Mouse (Mus musculus): ENCODE results near the gene Rnf11. TPM values are rescaled to one million over a fixed set of nuclear protein-coding genes. Genes with fewer than 3 reads are reported as not detected.

Gene Rnf11
- total RNA-seq (2021): 184 and 194 TPM in 2 replicates
- long read RNA-seq, full-length matches to known transcripts: 317 of 327 reads
- long read RNA-seq, partial matches to known transcripts: 1 of 327 reads
- long read RNA-seq, other reads (novel, unspliced or antisense): 9 of 327 reads

DNA sequence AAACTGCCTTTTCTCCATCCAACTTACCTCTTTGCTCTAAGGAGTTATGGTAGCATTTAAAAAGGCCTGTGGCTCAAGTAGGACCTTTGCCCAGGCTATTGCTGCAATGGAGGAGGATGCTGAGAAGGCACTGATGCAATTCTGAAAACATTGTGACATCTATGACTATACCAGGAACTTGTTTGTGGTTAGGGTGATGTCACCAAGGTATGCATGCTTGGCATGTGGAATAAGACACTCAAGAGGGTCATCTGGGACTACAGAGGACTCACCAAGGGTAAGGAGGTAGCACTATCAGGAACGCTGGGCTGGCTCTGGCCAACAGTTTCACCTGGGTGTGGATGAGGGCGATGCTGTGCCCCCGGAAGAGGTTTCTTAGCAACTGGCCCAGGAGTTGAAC, at the start of gene Rnf11:
Rnf11 (minus strand) TSS at position 108 of the 400 bp plus-strand sequence.
- no peak for DNase-seq

DNA sequence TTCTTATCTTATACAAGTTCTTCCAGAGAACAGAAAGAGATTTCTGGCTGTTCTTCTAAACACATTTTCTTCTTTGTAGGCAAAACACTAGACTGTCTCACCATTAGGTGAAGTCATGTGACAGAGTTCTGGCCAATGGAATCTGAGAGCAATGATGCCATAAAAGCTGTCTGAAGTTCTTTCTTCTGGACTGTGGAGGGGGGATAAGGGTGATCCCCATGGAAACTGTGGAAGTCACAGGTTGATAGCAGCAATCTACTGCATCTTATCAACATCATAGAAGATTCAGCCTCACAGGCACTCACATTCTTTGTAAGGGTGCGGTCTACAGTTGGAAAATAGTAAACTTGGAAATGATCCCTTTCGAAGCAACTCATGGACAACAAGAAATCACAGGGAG, 46.6 kb upstream of the Rnf11 start, which contains the start of gene 4930522H14Rik:
4930522H14Rik (minus strand) TSS at position 187 of the 400 bp plus-strand sequence.
- DNase-seq: no peak

DNA sequence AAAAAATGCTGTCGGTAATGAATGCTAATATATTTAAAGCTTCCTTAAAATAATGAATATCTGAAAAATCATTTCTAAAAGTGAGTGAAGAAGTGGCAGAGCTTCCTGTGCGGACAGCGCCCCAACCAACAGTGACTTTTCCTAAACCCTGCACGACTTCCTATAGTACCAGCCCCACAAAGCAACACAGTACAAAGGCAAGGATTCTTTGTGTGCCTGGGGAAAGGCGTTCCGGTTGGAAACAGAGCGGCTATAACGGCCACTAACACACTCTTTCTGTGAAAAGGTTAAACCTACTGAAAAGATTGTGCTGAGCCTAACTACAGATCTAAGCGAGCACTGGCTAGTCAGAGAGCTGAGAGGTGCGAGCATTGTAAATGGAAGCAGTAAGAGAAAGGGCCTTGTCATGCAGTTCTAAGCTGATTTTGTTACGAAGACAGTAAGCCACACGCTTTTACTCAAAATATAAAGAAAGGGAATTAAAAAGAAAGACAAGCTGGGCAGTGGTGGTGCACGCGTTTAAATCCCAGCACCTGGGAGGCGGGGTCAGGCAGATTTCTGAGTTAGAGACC, 45.8 kb upstream of the Rnf11 start:
- DNase-seq: no peak

DNA sequence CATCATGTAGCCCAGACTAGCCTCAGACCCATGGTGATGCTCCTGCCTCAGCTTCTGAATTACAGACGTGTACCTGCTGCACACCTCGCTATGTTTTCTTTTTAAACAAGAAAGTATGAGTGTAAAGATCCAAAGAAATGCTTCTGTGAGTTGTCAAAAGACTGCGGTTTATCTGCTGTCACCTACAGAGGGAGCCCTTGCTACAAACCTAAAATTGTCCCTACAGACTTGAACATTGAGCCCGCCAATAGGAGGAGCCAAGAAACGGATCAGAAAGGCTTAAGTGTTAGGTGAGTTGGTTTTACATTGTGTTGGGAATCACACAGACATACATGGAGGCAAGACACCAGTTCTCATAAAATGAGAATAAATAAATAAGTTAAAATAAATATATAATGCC, 20.4 kb upstream of the Rnf11 start:
- DNase-seq: no peak

DNA sequence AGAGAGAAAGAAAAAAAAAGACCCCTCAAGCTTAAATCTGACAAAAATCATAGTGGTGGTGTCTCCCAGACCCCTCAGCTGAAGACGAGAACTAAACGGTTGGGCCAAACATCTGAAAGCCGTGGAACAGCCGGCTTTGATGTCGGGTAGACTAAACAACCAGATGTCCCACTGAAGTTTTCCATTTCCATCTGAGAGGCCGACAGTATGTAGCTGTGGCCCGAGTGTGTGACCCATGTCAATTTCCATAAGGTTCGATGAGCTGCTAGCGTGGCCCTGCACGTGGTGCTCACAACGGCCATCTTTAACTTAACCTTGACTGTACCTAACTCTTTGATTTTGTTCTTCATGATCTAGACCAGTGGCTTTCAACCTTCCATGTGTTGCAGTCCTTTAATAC, 13.9 kb upstream of the Rnf11 start:
- DNase-seq: no peak

DNA sequence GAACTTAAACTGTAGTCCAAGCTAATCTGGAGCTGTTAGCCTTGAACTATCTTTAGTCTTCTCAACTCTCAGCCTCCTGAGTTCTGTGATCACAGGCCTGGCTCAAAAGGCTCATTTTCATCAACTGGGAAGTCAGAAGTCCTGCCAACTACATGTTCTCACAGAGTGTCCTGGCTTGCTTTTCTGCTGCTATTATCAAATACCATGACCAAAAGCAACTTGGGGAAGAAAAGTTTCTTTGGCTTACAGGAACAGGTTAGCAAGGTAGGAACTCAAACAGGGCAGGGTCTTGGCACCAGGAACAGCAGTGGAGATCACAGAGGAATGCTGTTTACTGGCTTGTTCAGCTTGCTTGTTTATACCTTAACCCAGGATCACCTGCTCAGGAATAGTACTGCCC, 9.1 kb upstream of the Rnf11 start:
- no peak for DNase-seq

DNA sequence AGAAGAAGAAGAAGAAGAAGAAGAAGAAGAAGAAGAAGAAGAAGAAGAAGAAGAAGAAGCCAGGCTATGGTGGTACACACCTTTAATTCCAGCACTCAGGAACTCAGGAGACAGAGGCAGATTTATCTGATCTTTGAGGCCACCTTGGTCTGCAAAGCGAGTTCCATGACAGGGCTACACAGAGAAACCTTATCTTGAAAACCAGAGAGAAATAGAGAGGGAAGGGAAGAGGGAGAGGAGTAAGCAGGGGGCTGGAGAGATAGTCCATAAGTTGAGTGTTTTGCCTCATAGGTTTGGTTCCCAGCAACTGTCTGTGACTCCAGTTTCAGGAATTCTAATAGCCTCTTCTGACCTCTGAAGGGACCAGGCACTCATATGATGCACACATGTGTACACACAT, 4.3 kb upstream of the Rnf11 start:
- no peak for DNase-seq

DNA sequence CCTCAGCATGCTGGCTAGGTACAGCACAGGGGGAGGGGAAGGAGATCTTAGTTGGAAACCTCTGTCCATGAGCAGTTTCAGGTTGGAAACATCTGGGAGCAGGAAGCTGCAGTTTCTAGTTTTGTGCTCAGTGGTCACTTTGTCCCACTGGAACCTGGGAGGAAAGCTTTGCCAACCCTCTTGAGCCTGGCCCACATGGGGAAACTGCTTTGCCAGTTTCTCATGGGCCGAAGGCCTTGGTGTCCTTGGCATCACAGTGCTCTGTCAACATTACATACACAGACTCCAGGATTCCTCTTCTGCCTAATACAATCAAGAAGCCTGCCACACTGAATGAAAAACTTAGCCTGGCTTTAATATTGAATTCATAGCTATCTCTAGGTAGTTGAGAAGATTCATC, 1.8 kb downstream of the Rnf11 start:
- peak; percentile 30 for DNase-seq

DNA sequence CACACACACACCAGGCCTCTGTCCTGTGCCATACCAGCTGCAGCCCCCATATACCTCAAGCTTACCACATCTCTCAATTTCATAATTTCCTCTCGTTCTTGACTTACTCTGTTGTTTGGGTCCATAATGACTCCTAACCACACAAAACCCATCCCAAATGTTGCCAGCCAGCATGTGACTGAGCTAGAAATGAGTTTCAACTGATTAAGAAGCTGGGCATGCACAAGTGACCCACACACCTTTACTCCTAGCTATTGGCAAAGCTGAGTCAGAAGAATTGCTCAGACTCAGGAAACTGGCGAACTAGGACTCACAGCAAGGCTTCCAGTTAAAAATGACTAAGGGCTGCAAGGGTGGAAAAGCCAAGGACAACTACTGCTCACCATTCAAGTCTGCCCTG, 3.1 kb downstream of the Rnf11 start:
- DNase-seq: peak; percentile 6

DNA sequence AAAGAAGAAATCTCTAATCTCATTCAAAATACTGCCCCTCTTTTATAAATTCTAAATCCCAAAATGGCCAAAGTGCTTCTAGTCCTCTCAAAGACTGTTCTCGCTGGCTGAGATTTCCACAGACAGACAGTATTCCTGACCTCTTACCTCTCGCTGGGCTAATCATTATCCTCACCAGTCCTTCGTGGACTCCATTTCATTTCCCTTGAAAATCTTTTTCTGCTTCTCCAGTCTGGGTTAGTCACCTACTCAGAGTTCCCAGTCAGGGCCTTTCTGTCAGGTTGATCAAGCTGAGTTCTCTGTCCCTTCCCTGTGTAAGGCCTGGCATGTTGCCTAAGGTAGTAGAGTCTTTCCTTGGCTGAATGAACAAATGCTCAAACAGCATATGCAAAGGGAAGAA, 7.1 kb downstream of the Rnf11 start:
- DNase-seq: no peak

DNA sequence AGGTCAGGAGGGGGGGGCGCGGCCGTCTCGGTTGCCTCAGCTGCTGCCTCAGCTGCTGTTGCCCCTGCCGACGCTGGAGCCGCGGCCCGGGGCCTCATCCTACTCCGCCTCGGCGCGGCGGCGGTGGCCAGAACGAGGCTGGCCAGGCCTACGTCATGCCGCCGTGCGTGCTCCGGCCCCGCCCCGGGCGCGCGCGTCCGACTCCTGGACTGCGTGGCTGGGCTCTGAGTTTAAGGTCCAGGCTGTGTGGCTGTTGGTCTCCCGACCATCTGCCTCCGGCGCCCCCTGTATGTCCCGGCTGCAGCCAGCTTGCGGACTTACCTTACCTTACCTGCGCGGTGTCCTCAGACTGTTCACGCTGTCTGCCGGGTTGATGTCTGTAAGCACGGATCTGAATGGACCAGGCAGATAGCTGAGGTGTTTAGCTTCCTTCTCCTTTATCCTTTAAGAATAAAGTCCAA, 7.9 kb downstream of the Rnf11 start:
- DNase-seq: peak; percentile 93

DNA sequence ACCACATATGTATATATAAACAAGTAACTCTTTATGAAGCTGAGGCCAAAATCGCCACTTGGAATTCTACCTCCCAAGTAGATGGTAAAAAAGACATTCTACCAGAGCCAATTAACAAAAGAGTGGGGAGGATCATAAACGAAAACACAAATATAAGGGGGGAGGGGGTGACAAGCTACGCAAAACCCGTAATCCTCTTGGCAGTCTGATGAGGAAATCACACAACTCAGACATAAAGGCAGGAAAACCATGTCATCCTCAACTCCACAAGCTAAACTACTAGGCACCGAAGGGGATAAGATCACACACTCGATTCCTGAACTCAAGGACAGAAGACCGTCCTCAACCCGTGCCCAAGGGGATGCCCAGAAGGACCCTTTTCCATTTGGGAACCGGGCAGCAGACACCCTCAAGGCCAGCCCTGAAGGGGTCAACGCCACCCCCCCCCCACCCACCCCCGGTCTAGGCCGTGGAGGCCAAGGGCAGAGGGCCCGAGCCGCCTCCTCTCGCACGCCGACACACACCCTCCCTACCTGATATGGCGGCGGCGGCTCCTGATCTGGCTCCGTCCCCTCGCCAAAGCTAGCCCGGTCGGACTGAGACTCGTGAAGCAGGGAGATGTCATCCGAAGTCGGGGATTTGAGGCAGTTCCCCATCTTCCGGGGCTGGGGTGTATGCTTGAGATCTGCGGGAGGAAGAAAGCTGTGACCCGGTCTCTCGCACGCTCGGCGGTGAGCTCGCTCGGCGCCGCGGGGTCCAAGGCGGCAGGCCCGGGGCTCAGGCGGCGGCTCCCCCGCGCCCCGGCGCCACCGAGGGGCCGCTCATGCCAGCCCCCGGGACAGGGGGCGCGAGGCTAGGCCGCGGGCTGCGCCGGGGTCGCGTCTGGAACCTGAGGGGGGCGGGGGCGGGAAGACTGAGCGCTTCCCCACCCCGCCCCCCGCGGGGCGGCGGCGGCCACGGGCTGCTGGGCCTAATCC, 8.7 kb downstream of the Rnf11 start:
- DNase-seq: peak; percentile 56

DNA sequence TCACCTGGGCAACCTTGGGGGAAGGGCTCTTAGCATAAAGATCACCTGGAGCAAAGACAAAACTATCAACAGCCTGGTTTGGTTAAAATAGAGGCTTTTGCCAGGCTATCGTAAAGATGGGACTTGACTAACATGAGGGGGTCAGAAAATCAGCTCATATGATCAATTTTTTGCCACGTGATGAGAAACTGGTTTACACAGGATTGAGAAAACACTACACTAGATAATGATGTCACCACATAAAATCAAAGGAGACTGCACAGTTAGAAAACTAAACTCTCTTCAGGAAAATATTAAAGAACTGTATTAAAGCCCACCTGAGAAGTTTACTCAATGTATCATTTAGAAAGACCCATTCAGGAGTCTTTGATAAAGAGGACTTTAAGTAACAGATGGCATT, 9.4 kb downstream of the Rnf11 start:
- no peak for DNase-seq

DNA sequence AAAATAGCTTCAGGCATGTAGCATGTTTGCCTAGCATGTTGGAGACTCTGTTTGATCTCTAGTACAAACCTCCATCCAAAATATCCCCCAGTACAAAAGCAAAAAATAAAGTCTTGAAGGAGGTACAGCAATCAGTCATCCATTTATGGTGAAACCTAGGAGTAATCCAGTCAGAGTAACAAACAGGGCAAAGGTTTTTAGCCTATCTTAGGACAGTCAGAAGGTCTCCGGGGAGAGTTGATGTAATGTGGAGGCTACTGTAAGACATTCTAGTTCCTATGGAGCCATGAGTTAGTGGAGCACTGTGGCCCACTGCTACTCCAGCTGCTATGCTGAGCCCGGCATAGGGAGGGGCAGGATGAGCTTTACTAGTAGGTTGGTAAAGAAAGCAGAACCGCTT, 12.0 kb downstream of the Rnf11 start:
- no peak for DNase-seq

DNA sequence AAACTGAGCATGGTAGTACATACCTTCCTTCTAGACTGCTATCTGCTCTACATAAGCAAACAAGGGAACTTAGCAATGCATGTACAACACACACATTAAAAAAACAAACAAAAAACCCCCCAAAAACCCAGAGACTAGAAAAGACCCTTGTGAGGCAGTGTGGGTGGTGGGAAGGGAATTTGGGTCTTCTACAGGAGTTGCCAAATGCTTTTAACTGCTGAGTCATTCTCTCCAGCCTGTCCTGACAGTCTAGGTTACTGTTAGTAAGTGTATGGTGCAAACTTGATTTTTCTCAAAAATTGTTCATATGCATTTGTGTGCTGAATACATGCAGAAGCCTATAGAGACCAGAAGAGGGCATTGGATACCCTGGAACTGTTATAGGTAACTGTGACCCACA, 12.9 kb downstream of the Rnf11 start:
- DNase-seq: no peak

DNA sequence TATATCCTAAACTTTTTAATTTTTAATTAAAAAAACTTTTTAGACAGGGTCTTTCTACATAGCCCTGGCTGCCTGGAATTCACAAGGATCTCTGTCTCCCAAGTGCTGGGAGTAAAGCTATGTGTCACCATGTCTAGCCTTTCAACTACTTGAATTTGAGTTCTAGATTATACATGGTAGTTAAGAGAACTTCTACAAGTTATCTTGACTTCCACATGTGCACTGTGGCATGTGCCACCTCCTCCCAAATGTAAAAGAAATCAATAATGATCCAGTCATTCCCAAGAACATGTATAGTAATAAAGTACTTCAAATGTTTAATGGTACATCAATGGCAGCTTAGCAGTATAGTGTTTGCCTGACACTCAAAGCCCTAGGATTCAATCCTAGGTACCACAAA, 16.8 kb downstream of the Rnf11 start:
- no peak for DNase-seq

DNA sequence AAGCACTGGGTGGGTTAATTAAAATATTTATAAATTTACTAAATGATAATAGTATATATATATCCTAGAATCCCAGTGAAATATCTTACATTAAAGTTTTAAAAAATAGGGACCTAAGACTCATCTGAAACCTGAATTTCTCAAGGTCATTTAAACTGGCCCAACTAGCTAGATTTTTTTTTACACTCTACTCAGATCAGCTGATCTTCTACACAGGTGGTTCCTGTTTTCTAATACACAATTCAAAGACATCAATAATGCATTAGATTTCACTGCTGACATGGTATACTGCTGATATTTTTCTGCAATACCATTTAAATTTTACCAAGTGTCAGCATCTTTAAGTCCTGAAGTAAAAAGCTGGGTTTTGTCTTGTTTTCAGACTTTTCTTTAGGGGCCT, 20.6 kb downstream of the Rnf11 start:
- no peak for DNase-seq

DNA sequence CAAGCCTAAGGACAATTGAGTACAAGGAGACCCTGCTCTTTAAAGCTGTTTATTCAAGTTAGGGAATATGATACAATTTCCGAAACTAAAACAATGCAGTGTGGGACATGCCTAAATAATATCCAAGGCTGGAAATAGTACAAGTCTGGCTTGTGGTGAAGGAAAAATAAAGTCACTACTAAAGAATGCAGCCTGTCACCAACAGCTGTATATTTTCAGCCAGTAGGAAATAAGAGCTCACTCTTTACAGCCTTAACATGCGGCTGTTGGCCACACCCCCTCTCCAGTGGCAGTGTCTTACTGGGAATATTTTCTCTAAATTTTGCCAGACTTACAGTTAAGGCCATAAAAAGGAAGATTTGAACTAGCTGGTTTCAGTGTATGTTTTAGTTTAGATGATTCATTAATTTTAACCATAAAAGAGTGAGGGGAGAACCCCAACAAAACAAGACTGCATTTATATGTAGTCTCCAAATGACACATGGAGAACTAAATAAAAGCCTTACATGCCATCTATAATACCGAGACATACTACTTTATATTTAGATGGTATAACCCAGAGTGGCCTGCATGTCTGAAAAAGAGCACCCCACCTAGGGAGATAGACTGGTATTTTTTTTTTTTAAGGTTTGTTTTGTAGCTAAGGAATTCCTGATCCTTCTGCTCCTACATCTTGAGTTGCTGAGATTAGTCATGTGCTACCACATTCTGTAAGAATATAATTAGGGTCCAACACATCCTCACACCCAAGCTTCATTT, 23.9 kb downstream of the Rnf11 start:
- DNase-seq: no peak

DNA sequence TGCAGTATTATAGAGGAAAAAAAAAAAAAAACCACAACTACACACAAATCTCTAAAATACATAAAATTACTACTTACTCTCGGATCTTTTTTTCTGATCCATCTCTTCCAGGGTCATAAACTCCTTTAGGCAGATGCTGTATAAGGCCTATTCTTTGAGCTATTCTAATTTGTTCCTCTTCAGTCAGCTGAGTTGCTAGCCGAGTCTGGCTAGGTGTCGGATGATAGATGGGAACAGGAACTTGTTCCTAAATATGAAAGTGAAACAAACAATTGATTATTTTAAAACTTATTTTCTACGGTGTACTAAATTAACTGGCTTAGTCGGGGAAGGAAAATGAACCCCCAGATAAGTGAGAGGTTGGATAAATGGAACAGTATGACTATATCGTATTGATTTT, 27.7 kb downstream of the Rnf11 start:
- no peak for DNase-seq

DNA sequence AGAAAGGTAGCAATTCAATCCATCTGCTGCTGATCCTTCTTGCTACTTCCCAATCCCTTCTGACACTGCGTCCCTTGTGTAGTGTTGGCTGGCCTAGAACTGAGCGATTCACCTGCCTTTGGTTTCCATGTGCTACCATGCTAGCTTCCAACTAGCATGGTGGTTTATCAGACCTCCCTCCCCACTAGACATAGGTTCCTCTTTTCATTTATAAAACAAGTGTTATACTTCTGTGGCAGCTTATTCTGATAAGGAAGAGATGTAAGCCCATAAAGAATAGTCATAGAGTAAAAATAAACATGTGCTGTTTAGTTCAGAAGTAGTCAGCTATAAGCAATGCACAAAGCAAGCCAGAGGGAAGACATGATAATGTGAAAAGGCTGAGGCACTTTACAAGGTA, 36.0 kb downstream of the Rnf11 start:
- no peak for DNase-seq

DNA sequence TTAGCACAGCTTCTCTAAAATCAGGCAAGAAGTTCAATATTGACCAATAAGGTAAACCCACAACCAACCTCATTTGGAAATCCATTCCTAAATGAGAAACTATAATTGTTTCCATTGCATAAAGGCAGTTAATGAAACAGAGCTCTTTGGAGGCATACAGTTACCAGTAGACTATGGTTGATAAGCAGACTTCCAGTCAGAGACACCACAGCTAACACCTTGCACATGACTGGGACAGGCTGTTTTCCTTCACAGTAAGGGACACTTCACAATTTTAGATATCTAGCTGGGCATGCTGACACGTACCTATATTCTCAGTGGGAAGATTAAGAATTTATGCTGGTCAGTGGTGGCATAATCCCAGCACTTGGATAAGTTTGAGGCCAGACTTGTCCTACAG, 38.6 kb downstream of the Rnf11 start:
- no peak for DNase-seq

DNA sequence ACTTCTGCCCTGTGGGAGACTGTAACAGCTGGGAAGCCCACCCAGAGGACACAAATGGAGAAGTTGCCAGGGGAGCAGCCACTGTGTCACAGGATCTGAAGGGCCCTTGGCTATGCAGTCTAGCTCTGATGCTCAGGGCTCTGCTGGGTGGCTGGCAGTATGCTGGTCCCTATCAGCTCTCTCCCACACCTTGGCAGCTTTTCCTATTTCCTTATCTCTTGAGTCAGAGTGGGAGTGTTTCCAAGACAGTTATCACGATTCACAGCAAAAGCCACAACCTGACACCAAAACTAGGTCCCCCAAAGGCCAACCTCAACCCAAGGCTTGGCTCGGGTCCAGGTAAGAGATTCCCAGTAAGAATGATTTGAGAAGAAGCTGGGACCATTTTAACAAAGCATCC, 39.1 kb downstream of the Rnf11 start:
- no peak for DNase-seq

DNA sequence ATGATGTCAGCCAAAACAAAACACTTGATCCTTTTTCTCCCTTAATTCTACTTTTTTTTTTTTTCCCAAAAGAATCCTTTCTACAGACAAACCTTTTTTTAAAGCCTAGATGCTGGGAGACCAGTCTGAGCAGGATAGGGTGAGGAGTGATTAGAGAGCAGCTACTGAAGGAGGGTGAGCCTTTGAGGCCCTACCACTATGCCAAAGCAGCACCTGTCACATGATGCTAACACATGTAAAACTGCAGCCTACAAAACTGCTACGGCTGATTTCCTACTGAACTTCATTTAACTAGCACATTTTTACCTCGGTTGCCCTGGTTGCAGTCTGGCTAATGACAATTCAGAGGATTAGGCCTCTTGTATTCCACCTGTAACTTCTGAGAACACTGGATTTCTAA, 39.6 kb downstream of the Rnf11 start:
- no peak for DNase-seq
